Mouse (Mus musculus) C2C12 (cell line): ENCODE results near the gene Aff3.

Experiments
- CTCF ChIP-seq: IDR thresholded peaks from one replicate; pipeline ENCODE4 v1.5.1; 2011; ENCODE audit not compliant: control insufficient read depth, insufficient read depth, insufficient read length
- MAX ChIP-seq: IDR thresholded peaks from one replicate; pipeline ENCODE4 v1.6.1; 2011; ENCODE audit warnings: mild to moderate bottlenecking, control low read depth
- MYOD1 ChIP-seq: IDR thresholded peaks from one replicate; pipeline ENCODE4 v1.6.1; 2011; ENCODE audit warnings: low read depth; ENCODE audit not compliant: control insufficient read depth, insufficient read length
- USF1 ChIP-seq: IDR thresholded peaks from one replicate; pipeline ENCODE4 v1.6.1; 2011; ENCODE audit warnings: low read depth, mild to moderate bottlenecking, control low read depth, moderate library complexity

DNA sequence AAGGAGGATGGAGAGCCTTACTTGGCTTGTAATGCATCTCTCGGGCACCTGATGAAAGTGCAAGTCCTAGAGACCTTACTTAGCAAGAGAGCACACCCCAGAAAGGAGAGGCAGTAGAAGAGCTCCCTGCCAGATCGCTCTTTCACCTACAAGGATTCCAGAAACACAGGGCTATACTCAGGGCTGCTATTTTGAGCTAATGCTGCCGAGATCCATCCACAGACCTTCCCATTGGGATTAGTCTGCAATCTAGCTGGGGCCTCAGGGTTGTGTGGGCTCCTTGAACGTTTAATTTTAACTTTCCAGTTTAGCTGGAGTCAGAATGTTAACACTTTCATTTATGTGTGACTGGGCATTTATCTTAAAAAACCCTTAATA is 150.1 kb downstream of the Aff3 start:
- TF ChIP-seq MYOD1 (no peak), CTCF (no peak), MAX (no peak), USF1 (no peak)
